Mouse (Mus musculus) forebrain, embryonic 12.5 days (tissue): Measurements from ENCODE around the gene Tex35. TPM values are rescaled to one million over a fixed set of nuclear protein-coding genes. Genes with fewer than 3 reads are reported as not detected.
A peak's percentile ranks its signal among the peaks of the same experiment; 100 is the strongest.

ENCODE experiments used
- ATAC-seq: fragments of 200-750 bp; cut with Nextera tagmentation; 2 replicates; pipeline ENCODE4 v1.8.0; 2017; ENCODE audit warnings: moderate TSS enrichment; ENCODE audit not compliant: low FRiP score
- H3K27ac ChIP-seq: fragments of 300-500 bp; sonication (generic); 2 replicates; pipeline ENCODE4 v1.5.1; 2016; ENCODE audit warnings: mild to moderate bottlenecking
- H3K27me3 ChIP-seq: fragments of 300-500 bp; sonication (generic); 2 replicates; pipeline ENCODE4 v1.6.1; 2016; ENCODE audit warnings: mild to moderate bottlenecking
- H3K36me3 ChIP-seq: fragments of 300-500 bp; sonication (generic); replicated peaks from 2 replicates; pipeline ENCODE4 v1.6.1; 2016; ENCODE audit warnings: mild to moderate bottlenecking
- H3K4me1 ChIP-seq: fragments of 300-500 bp; sonication (generic); 2 replicates; pipeline ENCODE4 v1.6.1; 2016
- H3K4me2 ChIP-seq: fragments of 300-500 bp; sonication (generic); 2 replicates; pipeline ENCODE4 v1.6.1; 2016; ENCODE audit warnings: mild to moderate bottlenecking, moderate library complexity
- H3K4me3 ChIP-seq: fragments of 300-500 bp; sonication (generic); replicated peaks from 2 replicates; pipeline ENCODE4 v1.5.1; 2016; ENCODE audit warnings: mild to moderate bottlenecking
- H3K9ac ChIP-seq: fragments of 300-500 bp; sonication (generic); 2 replicates; pipeline ENCODE4 v1.6.1; 2016; ENCODE audit warnings: mild to moderate bottlenecking
- H3K9me3 ChIP-seq: fragments of 300-500 bp; sonication (generic); 2 replicates; pipeline ENCODE4 v1.6.1; 2016
- WGBS: fragments of 180-500 bp; shearing (Covaris S2); methylation state at CpG from one replicate; pipeline ENCODE4 v1.1.7; 2016; 5-methylcytosine and 5-hydroxymethylcytosine counted together
- polyA plus RNA-seq: library from polyadenylated mRNA; unstranded; fragments of >200 nt; fragmentation: Nextera tagmentation; extraction: Ambion mirVana; gene quantifications from 2 replicates; pipeline ENCODE4 v1.2.1, GENCODE M21; 2016

The Tex35 gene
- polyA plus RNA-seq, 1 experiment from 2014 or later: not detected

DNA sequence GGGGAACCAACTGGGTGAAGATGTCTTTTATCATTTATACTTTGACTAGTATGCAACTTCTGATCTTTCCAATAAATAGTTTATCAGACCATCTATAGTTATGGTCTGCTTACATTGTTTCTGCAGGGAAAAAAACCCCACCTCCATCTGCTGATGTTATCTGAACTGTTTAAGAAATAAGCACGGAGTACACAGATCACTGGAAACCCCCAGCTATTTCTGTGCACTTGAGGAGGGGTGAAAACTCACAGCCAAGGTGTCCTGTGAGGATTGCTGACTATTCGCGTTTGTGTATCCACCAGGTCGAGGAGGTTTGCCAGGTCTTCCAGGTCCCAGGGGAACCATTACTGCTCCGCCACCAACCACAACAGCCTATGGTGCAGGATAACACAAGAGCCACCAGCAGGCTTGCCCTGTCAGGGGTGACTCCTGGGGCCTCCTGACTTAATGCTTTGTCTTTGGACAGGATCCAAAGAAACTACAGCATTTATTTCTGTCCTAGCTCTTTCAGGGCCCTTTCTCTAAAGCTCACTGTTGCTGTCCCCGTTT, 1.9 kb upstream of the Tex35 start:
- no peak overlapping the region for H3K4me2 ChIP-seq
- no peak overlapping the region for H3K9ac ChIP-seq
- H3K4me3 ChIP-seq: no peak overlapping the region
- no peak overlapping the region for H3K27ac ChIP-seq
- ATAC-seq: no peak
- H3K27me3 ChIP-seq: no peaks in the 10 kb centered on the region
- H3K9me3 ChIP-seq: no peaks in the 10 kb centered on the region
- H3K36me3 ChIP-seq: no peaks in the 10 kb centered on the region
- 0 out of 2 replicates have a peak, but pooled peaks cover 2% of the 10 kb centered on the region for H3K4me1 ChIP-seq
- 82% methylated on average over 6 of the region's 6 CpGs for WGBS

DNA sequence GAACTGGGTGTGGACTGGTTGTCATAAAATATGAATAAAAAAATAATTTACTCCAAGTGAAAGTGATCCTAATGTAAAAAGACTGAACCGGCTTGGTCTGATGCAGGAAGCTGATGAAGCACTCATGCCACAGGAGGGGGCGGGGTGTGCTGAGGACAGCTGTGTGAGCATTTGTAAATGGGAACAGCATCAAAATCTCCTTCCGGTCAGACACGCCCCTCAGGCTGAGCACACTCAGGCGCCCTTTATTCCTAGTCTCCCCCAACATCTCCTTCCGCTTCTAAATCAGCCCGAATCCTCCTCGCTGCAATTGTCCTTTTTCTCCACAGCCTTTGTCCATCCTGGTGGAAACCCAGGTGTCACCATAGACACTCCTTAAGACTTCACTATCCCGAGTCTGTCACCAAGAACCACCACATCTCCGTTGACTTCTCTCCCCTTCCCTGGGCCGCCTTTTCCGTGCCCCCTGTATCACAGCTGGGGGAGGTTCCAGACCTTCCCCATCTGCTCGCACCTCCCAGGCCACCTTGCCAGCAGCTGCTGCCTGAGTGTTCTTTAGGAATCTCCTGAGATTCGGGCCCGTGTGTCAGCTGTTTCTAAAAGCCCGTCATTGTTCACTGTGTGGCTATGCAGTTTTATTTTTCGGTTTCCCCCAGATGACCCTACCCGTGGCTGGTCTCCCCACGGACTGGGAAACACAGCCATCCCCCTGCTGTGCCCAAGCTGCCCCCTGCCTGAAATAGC, 7.2 kb downstream of the Tex35 start:
- H3K4me2 ChIP-seq: peak overlapping the region; percentile 47
- peak overlapping the region; percentile 40; the same call in 1 of the 2 replicates for H3K9ac ChIP-seq
- peak overlapping the region; percentile 57 for H3K27ac ChIP-seq
- no peaks in the 10 kb centered on the region for H3K27me3 ChIP-seq
- ATAC-seq: peak; percentile 79
- no peaks in the 10 kb centered on the region for H3K36me3 ChIP-seq
- H3K9me3 ChIP-seq: no peaks in the 10 kb centered on the region
- WGBS: 19% methylated on average over 19 of the region's 19 CpGs
- H3K4me1 ChIP-seq: peaks cover 10% of the 10 kb centered on the region
- peak overlapping the region; percentile 18 for H3K4me3 ChIP-seq

GRCm38 (mm10) chr1:157095534-157095933, 12.9 kb downstream of the Tex35 start:
- 83% methylated on average over 4 of the region's 4 CpGs for WGBS
- Histone ChIP-seq H3K9me3 (no peaks in the 10 kb centered on the region), H3K27ac (no peak overlapping the region), H3K4me3 (no peak overlapping the region), H3K4me2 (no peak overlapping the region), H3K27me3 (no peaks in the 10 kb centered on the region), H3K9ac (no peak overlapping the region), H3K36me3 (no peaks in the 10 kb centered on the region), H3K4me1 (no peaks in the 10 kb centered on the region)
- no peak for ATAC-seq

DNA sequence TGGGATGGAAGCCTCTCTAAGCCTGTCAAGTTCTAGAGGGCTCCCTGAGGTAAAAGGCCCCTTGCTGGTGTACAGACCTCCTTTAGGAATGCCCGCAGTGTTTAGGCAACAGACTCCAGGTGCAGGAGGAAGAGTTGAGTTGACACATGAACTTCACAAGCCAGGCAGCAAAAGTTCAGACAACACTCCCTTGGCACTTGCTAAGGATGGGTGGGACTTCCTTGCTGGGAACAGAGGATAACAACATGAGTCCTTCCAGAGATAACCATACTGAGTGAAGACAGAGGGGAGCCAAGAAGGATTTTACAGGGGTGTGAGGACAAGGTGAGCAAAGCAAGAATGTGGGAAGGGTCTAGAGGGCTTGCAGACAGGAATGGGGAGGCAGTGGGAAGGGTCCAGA, 15.9 kb downstream of the Tex35 start:
- no peaks in the 10 kb centered on the region for H3K9me3 ChIP-seq
- no peak overlapping the region for H3K4me2 ChIP-seq
- H3K27me3 ChIP-seq: no peaks in the 10 kb centered on the region
- no peak overlapping the region for H3K27ac ChIP-seq
- ATAC-seq: no peak
- no peaks in the 10 kb centered on the region for H3K4me1 ChIP-seq
- WGBS: 98% methylated on average over 1 of the region's 1 CpGs
- no peak overlapping the region for H3K9ac ChIP-seq
- no peak overlapping the region for H3K4me3 ChIP-seq
- no peaks in the 10 kb centered on the region for H3K36me3 ChIP-seq

DNA sequence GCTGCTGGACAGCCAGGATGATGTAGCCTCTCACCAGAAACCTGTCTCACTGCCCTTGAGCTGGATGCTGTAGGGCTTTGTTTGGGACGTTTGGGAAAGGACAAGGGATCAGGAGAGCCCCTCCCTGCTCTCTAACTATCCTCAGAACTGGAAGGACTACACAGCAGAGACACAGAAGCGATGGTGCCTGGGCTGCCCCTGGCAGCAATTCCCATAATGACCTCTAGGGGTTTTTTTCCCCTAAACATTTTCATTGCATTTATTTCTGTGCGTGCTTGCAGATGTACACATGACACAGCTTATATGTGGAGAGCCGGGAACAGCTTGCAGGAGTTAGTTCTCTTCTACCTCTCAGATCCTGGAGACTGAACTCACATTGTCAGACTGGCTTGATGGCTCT, 16.3 kb downstream of the Tex35 start:
- no peak for ATAC-seq
- 59% methylated on average over 4 of the region's 4 CpGs for WGBS

DNA sequence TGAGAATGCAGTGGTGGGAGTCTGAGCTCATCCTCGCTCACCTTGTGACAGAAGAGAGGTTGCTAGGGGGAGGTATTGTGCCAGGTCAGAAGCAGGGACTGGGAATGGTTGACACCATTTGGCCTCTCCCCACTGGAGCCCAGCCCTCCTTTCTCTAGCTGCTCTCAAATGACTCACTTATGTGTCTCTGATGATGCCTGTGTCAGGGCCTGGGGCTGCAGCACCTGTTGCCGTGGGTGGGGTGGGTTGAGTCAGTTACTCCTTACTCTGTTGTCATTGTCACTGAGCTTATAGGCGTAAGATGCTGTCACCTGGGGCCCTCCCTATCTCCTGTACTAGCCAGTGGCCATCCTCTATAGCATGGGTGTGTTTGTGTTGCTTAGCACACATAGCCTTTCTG, 17.6 kb downstream of the Tex35 start:
- Histone ChIP-seq H3K4me1 (peaks cover 6% of the 10 kb centered on the region; the same call in 1 of the 2 replicates), H3K4me2 (no peak overlapping the region), H3K4me3 (no peak overlapping the region), H3K9me3 (no peaks in the 10 kb centered on the region), H3K27ac (no peak overlapping the region), H3K36me3 (no peaks in the 10 kb centered on the region), H3K9ac (no peak overlapping the region), H3K27me3 (no peaks in the 10 kb centered on the region)
- no peak for ATAC-seq
- WGBS: 78% methylated on average over 3 of the region's 3 CpGs

More for the DNA sequence above, 16.3 kb downstream of the Tex35 start:
- H3K9me3 ChIP-seq: no peaks in the 10 kb centered on the region
- H3K9ac ChIP-seq: no peak overlapping the region
- no peaks in the 10 kb centered on the region for H3K4me1 ChIP-seq
- H3K4me3 ChIP-seq: no peak overlapping the region
- H3K27ac ChIP-seq: no peak overlapping the region
- H3K4me2 ChIP-seq: no peak overlapping the region
- no peaks in the 10 kb centered on the region for H3K27me3 ChIP-seq
- H3K36me3 ChIP-seq: no peaks in the 10 kb centered on the region

- no peaks in the 10 kb centered on the region for H3K9me3 ChIP-seq
- peaks cover 3% of the 10 kb centered on the region; the same call in 1 of the 2 replicates for H3K27me3 ChIP-seq
- peak overlapping the region; percentile 25; the same call in 1 of the 2 replicates for H3K27ac ChIP-seq
- WGBS: 10% methylated on average over 25 of the region's 25 CpGs
- no peaks in the 10 kb centered on the region for H3K36me3 ChIP-seq
- peaks cover 18% of the 10 kb centered on the region for H3K4me1 ChIP-seq
- H3K9ac ChIP-seq: peak overlapping the region; percentile 56
- H3K4me2 ChIP-seq: peak overlapping the region; percentile 58
- peak; percentile 73 for ATAC-seq
- H3K4me3 ChIP-seq: peak overlapping the region; percentile 39
Observed at GRCm38 (mm10) chr1:157086097-157086994, 22.1 kb downstream of the Tex35 start.

DNA sequence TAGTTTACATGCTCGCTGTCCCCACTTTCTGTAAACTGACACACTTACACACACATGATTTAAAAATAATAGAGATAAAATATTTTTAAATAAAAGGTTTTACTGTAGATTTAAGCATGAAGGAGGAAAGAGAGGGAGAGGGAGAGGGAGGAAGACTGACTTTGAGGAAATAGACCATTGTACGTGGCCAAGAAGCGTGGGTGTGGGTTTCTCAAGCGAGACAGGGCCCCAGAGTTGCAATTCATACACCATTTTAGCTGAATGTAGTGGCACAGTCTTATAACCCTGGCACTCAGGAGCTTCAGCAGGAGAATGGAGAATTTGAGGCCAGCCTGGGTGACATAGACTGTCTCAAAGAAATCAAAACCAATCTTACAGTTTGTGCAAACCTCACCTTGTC, 25.5 kb downstream of the Tex35 start:
- Histone ChIP-seq H3K9ac (no peak overlapping the region), H3K27ac (no peak overlapping the region), H3K9me3 (no peaks in the 10 kb centered on the region), H3K4me2 (no peak overlapping the region), H3K27me3 (peaks cover 8% of the 10 kb centered on the region; the same call in 1 of the 2 replicates), H3K4me1 (peaks cover 32% of the 10 kb centered on the region), H3K36me3 (no peaks in the 10 kb centered on the region), H3K4me3 (no peak overlapping the region)
- WGBS: 91% methylated on average over 4 of the region's 4 CpGs
- ATAC-seq: no peak

DNA sequence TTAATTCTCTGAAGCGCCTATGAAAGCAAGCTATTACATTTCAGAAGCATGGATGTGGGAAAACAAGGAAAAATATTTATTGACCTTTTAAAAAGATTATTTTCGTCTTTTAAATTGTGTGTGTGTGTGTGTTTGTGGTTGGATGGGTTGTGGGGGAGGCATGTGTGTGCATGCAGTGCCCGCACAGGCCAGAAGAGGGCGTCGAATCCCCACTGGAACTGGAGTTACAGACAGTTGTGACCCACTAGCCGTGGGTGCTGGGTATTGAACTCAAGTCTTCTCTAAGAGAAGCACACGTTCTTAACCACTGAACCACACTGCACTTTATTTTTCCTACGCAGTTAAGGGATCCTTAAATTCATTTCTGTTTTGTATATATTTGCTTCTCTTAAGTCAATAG, 26.5 kb downstream of the Tex35 start:
- 58% methylated on average over 8 of the region's 8 CpGs for WGBS
- H3K9me3 ChIP-seq: no peaks in the 10 kb centered on the region
- no peak for ATAC-seq
- no peak overlapping the region for H3K4me2 ChIP-seq
- H3K9ac ChIP-seq: no peak overlapping the region
- no peaks in the 10 kb centered on the region for H3K36me3 ChIP-seq
- no peak overlapping the region for H3K27ac ChIP-seq
- H3K4me3 ChIP-seq: no peak overlapping the region
- peaks cover 8% of the 10 kb centered on the region; the same call in 1 of the 2 replicates for H3K27me3 ChIP-seq
- H3K4me1 ChIP-seq: peaks cover 32% of the 10 kb centered on the region

DNA sequence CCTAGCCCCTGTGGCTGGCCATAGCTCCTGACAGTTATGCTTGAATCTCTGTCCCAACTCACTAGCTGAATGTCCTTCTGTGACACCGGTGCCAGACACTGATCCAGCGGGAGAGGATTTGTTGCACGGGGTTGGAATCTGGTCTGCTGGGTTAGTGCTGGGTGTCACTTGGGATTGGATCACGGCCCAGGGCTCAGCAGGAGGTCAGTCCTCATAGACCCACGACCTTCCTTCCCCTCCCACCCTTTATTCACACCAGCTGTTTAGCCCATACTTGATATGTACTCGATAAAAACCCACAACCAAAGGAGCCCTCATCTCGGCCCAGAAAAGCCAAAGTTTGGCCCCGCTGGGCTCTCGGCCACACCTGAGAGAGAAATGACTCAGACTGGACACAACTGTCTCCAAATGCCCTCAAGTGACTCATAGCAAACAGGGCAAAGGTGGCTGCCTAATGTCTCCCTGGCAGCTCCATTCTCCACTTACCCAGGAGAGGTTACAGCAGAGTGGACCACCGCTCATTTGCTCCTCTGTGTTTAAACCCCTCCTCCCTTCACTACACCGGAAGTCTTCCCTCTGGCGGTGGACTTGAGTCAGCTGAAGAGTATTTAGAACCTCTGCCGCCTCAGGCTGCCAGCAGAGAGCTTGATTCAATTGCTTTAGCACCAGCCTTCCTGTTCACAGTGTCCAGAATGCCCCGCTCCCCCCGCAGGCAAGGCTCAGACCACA, 27.2 kb downstream of the Tex35 start:
- H3K27ac ChIP-seq: no peak overlapping the region
- WGBS: 54% methylated on average over 15 of the region's 15 CpGs
- H3K4me2 ChIP-seq: no peak overlapping the region
- H3K27me3 ChIP-seq: peaks cover 8% of the 10 kb centered on the region; the same call in 1 of the 2 replicates
- H3K4me1 ChIP-seq: peaks cover 31% of the 10 kb centered on the region
- ATAC-seq: no peak
- H3K9ac ChIP-seq: no peak overlapping the region; the same call in 1 of the 2 replicates
- H3K36me3 ChIP-seq: no peaks in the 10 kb centered on the region
- no peak overlapping the region for H3K4me3 ChIP-seq
- no peaks in the 10 kb centered on the region for H3K9me3 ChIP-seq

DNA sequence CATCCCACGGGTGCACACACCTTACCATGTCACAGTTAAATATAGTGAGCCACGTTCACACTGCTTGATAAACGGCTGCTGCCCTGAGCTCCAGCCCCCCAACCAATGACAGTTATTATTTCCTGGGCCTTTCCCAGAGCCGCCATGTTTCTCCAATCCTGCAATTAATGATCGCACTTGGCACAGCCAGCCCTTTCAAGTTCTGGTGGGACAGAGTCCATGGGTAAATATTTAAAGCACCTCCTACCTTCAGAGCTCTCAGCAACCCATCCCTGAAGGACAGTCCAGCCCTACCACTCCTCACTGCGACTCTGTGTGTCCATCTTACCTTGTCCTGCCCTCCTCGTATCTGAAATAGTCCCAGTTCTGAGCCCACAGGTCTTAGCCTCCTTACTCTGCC, 28.4 kb downstream of the Tex35 start:
- Histone ChIP-seq H3K9me3 (no peaks in the 10 kb centered on the region), H3K27ac (no peak overlapping the region), H3K36me3 (no peaks in the 10 kb centered on the region), H3K4me2 (no peak overlapping the region), H3K4me3 (no peak overlapping the region), H3K9ac (0 out of 2 replicates have a peak overlapping the region, but pooled peaks have one; percentile 12), H3K4me1 (peaks cover 28% of the 10 kb centered on the region), H3K27me3 (peaks cover 8% of the 10 kb centered on the region; the same call in 1 of the 2 replicates)
- no peak for ATAC-seq
- WGBS: 69% methylated on average over 7 of the region's 7 CpGs
